Mouse (Mus musculus) neural tube, embryonic 12.5 days (tissue): Measurements from ENCODE around the gene Cdkn1c. TPM values are rescaled to one million over a fixed set of nuclear protein-coding genes. Genes with fewer than 3 reads are reported as not detected.

Experiments used
- ATAC-seq: fragments of 200-750 bp; cut with Nextera tagmentation; 2 replicates; pipeline ENCODE4 v1.8.0; 2017; ENCODE audit warnings: low read depth, mild to moderate bottlenecking, moderate TSS enrichment, moderate library complexity; ENCODE audit not compliant: low FRiP score
- H3K27ac ChIP-seq: fragments of 300-500 bp; sonication (generic); 2 replicates; pipeline ENCODE4 v1.5.1; 2016
- H3K27me3 ChIP-seq: fragments of 300-500 bp; sonication (generic); replicated peaks from 2 replicates; pipeline ENCODE4 v1.6.1; 2016; ENCODE audit warnings: mild to moderate bottlenecking
- H3K36me3 ChIP-seq: fragments of 300-500 bp; sonication (generic); 2 replicates; pipeline ENCODE4 v1.6.1; 2016; ENCODE audit warnings: mild to moderate bottlenecking
- H3K4me1 ChIP-seq: fragments of 300-500 bp; sonication (generic); 2 replicates; pipeline ENCODE4 v1.6.1; 2016
- H3K4me2 ChIP-seq: fragments of 300-500 bp; sonication (generic); replicated peaks from 2 replicates; pipeline ENCODE4 v1.6.1; 2016; ENCODE audit warnings: mild to moderate bottlenecking
- H3K4me3 ChIP-seq: fragments of 300-500 bp; sonication (generic); 2 replicates; pipeline ENCODE4 v1.5.1; 2016
- H3K9ac ChIP-seq: fragments of 300-500 bp; sonication (generic); 2 replicates; pipeline ENCODE4 v1.6.1; 2016; ENCODE audit warnings: mild to moderate bottlenecking
- H3K9me3 ChIP-seq: fragments of 300-500 bp; sonication (generic); 2 replicates; pipeline ENCODE4 v1.6.1; 2016; ENCODE audit warnings: mild to moderate bottlenecking
- WGBS: fragments of 180-500 bp; shearing (Covaris S2); methylation state at CpG from one replicate; pipeline ENCODE4 v1.1.7; 2016; 5-methylcytosine and 5-hydroxymethylcytosine counted together
- polyA plus RNA-seq: library from polyadenylated mRNA; unstranded; fragments of >200 nt; fragmentation: Nextera tagmentation; extraction: Ambion mirVana; gene quantifications from 2 replicates; pipeline ENCODE4 v1.2.1, GENCODE M21; 2016

Cdkn1c gene
- polyA plus RNA-seq, 1 experiment from 2014 or later, result 1,332 TPM

- H3K9ac ChIP-seq, result no peak overlapping the region
- ATAC-seq, result no peak
Observed at GRCm38 (mm10) chr7:143447130-143447529, 13.7 kb downstream of the Cdkn1c start.

DNA sequence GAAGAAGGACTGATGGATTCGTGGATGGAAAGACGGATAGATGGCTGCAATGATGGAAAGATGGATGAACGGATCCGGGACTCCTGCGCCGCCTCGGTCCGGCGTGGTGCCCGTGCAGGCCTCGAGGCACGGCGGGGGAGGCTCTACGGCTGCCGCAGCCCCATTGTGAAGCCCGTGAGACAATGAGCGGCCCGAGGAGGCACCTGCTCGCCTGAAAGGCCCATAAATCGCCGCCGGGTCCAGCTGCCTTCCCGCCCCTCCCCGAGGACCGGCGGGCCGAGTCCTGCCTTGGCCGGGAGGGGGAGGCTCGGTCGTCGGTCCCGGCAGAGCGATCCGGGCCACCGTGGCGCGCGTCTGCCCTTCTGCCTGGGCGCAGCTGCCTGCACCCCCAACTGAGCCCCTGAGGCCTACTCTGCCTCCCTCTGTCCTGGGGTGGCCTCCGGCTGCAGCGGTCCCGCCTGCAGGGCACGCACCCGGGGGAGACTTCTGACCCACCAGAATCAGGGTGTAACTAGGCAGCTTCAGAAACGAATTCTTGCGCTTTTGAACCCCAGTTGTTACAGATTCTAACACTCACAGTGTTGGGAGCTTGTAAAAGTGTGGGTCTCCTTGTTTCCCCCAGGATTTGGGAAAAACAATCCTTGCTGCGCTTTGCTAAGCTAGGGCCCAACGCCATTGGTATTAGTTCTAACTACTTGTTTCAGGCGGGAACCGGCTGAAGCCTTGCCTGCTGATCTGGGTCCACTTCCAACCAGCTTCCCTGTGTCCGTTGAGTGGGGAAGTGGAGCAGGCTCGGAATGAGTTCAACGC is 15.0 kb downstream of the Cdkn1c start:
- Histone ChIP-seq H3K9ac (peak overlapping the region; percentile 60), H3K27me3 (peaks cover 12% of the 10 kb centered on the region; the same call in 1 of the 2 replicates), H3K9me3 (no peaks in the 10 kb centered on the region), H3K4me3 (peak overlapping the region; percentile 31), H3K36me3 (no peaks in the 10 kb centered on the region), H3K4me1 (peaks cover 43% of the 10 kb centered on the region), H3K27ac (peak overlapping the region; percentile 91), H3K4me2 (peak overlapping the region; percentile 66)
- ATAC-seq, result peak; percentile 79
- 2% methylated on average over 53 of the region's 53 CpGs for WGBS

More at GRCm38 (mm10) chr7:143447130-143447529, 13.7 kb downstream of the Cdkn1c start:
- H3K27ac ChIP-seq, result no peak overlapping the region
- H3K9me3 ChIP-seq, result no peaks in the 10 kb centered on the region
- H3K36me3 ChIP-seq, result no peaks in the 10 kb centered on the region
- peaks cover 10% of the 10 kb centered on the region; the same call in 1 of the 2 replicates for H3K27me3 ChIP-seq
- H3K4me1 ChIP-seq, result peaks cover 43% of the 10 kb centered on the region
- no peak overlapping the region for H3K4me2 ChIP-seq
- H3K4me3 ChIP-seq, result no peak overlapping the region
- WGBS, result 74% methylated on average over 2 of the region's 2 CpGs

GRCm38 (mm10) chr7:143444955-143445648 is 15.7 kb downstream of the Cdkn1c start:
- no peaks in the 10 kb centered on the region for H3K36me3 ChIP-seq
- H3K4me3 ChIP-seq, result peak overlapping the region; percentile 31
- peak overlapping the region; percentile 60 for H3K9ac ChIP-seq
- ATAC-seq, result peak; percentile 67
- under 1% methylated on average over 55 of the region's 55 CpGs for WGBS
- H3K9me3 ChIP-seq, result no peaks in the 10 kb centered on the region
- peak overlapping the region; percentile 66 for H3K4me2 ChIP-seq
- H3K27ac ChIP-seq, result peak overlapping the region; percentile 91
- H3K4me1 ChIP-seq, result peaks cover 43% of the 10 kb centered on the region
- peaks cover 15% of the 10 kb centered on the region; the same call in 1 of the 2 replicates for H3K27me3 ChIP-seq

- peaks cover 43% of the 10 kb centered on the region for H3K4me1 ChIP-seq
- H3K4me3 ChIP-seq, result no peak overlapping the region
- peaks cover 15% of the 10 kb centered on the region; the same call in 1 of the 2 replicates for H3K27me3 ChIP-seq
- no peaks in the 10 kb centered on the region for H3K9me3 ChIP-seq
- ATAC-seq, result no peak
- H3K36me3 ChIP-seq, result no peaks in the 10 kb centered on the region
- WGBS, result 19% methylated on average over 8 of the region's 8 CpGs
- H3K4me2 ChIP-seq, result peak overlapping the region; percentile 66
- H3K27ac ChIP-seq, result peak overlapping the region; percentile 91; the same call in 1 of the 2 replicates
- H3K9ac ChIP-seq, result no peak overlapping the region; the same call in 1 of the 2 replicates
Observed at GRCm38 (mm10) chr7:143444580-143444954, 16.3 kb downstream of the Cdkn1c start.

DNA sequence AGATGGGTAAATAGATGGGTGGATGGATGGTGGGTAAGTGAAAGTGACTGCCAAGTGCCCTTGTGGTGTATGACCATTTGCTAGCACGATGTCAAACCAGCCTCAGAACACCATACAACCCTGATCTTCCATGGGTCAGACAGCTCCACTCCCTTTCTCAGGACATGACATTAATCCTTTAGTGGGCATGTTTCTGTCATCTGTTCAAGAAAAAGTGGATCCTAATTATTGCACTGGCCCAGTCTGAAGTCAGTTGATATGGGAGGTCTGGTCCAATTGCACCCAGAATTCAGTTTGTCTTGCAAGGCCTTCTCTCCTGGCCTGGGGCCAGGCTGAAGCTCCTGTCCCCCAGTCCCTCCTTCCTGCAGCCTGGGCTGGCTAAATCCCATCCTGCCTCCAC is 21.9 kb downstream of the Cdkn1c start:
- Histone ChIP-seq H3K4me2 (peak overlapping the region; percentile 74; the same call in 1 of the 2 replicates), H3K4me3 (no peak overlapping the region), H3K9ac (no peak overlapping the region), H3K9me3 (no peaks in the 10 kb centered on the region), H3K27me3 (0 out of 2 replicates have a peak, but pooled peaks cover 7% of the 10 kb centered on the region), H3K36me3 (no peaks in the 10 kb centered on the region), H3K27ac (no peak overlapping the region), H3K4me1 (peaks cover 35% of the 10 kb centered on the region)
- ATAC-seq, result no peak
- WGBS, result 78% methylated on average over 1 of the region's 1 CpGs

GRCm38 (mm10) chr7:143437894-143438581 is 22.8 kb downstream of the Cdkn1c start:
- peak; percentile 82 for ATAC-seq
- WGBS, result under 1% methylated on average over 60 of the region's 63 CpGs
- Histone ChIP-seq H3K9ac (peak overlapping the region; percentile 71), H3K36me3 (no peaks in the 10 kb centered on the region), H3K27me3 (0 out of 2 replicates have a peak, but pooled peaks cover 7% of the 10 kb centered on the region), H3K4me1 (peaks cover 31% of the 10 kb centered on the region), H3K27ac (peak overlapping the region; percentile 37; the same call in 1 of the 2 replicates), H3K4me2 (peak overlapping the region; percentile 74), H3K9me3 (no peaks in the 10 kb centered on the region), H3K4me3 (peak overlapping the region; percentile 40)

- Histone ChIP-seq H3K4me1 (peaks cover 29% of the 10 kb centered on the region), H3K9me3 (no peaks in the 10 kb centered on the region), H3K27me3 (0 out of 2 replicates have a peak, but pooled peaks cover 7% of the 10 kb centered on the region), H3K4me3 (peak overlapping the region; percentile 40), H3K27ac (peak overlapping the region; percentile 37; the same call in 1 of the 2 replicates), H3K4me2 (peak overlapping the region; percentile 74), H3K9ac (peak overlapping the region; percentile 71), H3K36me3 (no peaks in the 10 kb centered on the region)
- 14% methylated on average over 18 of the region's 18 CpGs for WGBS
- ATAC-seq, result peak; percentile 55
Observed at GRCm38 (mm10) chr7:143437231-143437893, 23.5 kb downstream of the Cdkn1c start.

- no peaks in the 10 kb centered on the region for H3K9me3 ChIP-seq
- no peak overlapping the region for H3K27ac ChIP-seq
- no peak overlapping the region for H3K4me2 ChIP-seq
- no peak overlapping the region for H3K9ac ChIP-seq
- ATAC-seq, result no peak
- H3K4me3 ChIP-seq, result no peak overlapping the region
- no peaks in the 10 kb centered on the region for H3K27me3 ChIP-seq
- H3K4me1 ChIP-seq, result peaks cover 30% of the 10 kb centered on the region
- 43% methylated on average over 7 of the region's 7 CpGs for WGBS
- no peaks in the 10 kb centered on the region for H3K36me3 ChIP-seq
Observed at GRCm38 (mm10) chr7:143433331-143433730, 27.5 kb downstream of the Cdkn1c start.

- H3K4me3 ChIP-seq, result no peak overlapping the region
- no peak overlapping the region for H3K9ac ChIP-seq
- peaks cover 33% of the 10 kb centered on the region for H3K4me1 ChIP-seq
- no peak for ATAC-seq
- H3K9me3 ChIP-seq, result no peaks in the 10 kb centered on the region
- H3K36me3 ChIP-seq, result no peaks in the 10 kb centered on the region
- no peak overlapping the region for H3K27ac ChIP-seq
- 86% methylated on average over 1 of the region's 1 CpGs for WGBS
- no peaks in the 10 kb centered on the region for H3K27me3 ChIP-seq
- no peak overlapping the region for H3K4me2 ChIP-seq
Observed at GRCm38 (mm10) chr7:143432631-143433030, 28.2 kb downstream of the Cdkn1c start.

- peaks cover 2% of the 10 kb centered on the region; the same call in 1 of the 2 replicates for H3K27me3 ChIP-seq
- peak overlapping the region; percentile 24; the same call in 1 of the 2 replicates for H3K4me2 ChIP-seq
- H3K4me3 ChIP-seq, result no peak overlapping the region
- 0 out of 2 replicates have a peak overlapping the region, but pooled peaks have one; percentile 2 for H3K27ac ChIP-seq
- 26% methylated on average over 2 of the region's 2 CpGs for WGBS
- H3K4me1 ChIP-seq, result peaks cover 34% of the 10 kb centered on the region
- peak; percentile 31; the same call in 1 of the 2 replicates for ATAC-seq
- no peak overlapping the region for H3K9ac ChIP-seq
- no peaks in the 10 kb centered on the region for H3K36me3 ChIP-seq
- no peaks in the 10 kb centered on the region for H3K9me3 ChIP-seq
Observed at GRCm38 (mm10) chr7:143428814-143429499, 31.9 kb downstream of the Cdkn1c start.
